Mouse (Mus musculus) lung, embryonic 16.5 days (tissue): ENCODE data around the gene Gm20683. TPM values are rescaled to one million over a fixed set of nuclear protein-coding genes. Genes with fewer than 3 reads are reported as not detected.

Experiments used
- ATAC-seq: fragments of 200-750 bp; cut with Nextera tagmentation; 2 replicates; pipeline ENCODE4 v1.8.0; 2017; ENCODE audit warnings: low read depth, mild to moderate bottlenecking, moderate library complexity
- H3K27ac ChIP-seq: fragments of 300-500 bp; sonication (generic); 2 replicates; pipeline ENCODE4 v1.5.1; 2014; ENCODE audit warnings: mild to moderate bottlenecking, control low read depth, low read length
- H3K27me3 ChIP-seq: fragments of 300-500 bp; sonication (generic); 2 replicates; pipeline ENCODE4 v1.6.1; 2014; ENCODE audit warnings: low read depth, low read length, mixed read lengths; ENCODE audit not compliant: control insufficient read depth, insufficient read depth
- H3K36me3 ChIP-seq: fragments of 300-500 bp; sonication (generic); 2 replicates; pipeline ENCODE4 v1.6.1; 2014; ENCODE audit warnings: low read length; ENCODE audit not compliant: control insufficient read depth, insufficient read depth
- H3K4me1 ChIP-seq: fragments of 300-500 bp; sonication (generic); replicated peaks from 2 replicates; pipeline ENCODE4 v1.6.1; 2014; ENCODE audit warnings: low read length, mixed read lengths; ENCODE audit not compliant: control insufficient read depth, insufficient read depth
- H3K4me2 ChIP-seq: fragments of 300-500 bp; sonication (generic); 2 replicates; pipeline ENCODE4 v1.6.1; 2014; ENCODE audit warnings: low read depth, low read length, control low read depth
- H3K4me3 ChIP-seq: fragments of 300-500 bp; sonication (generic); 2 replicates; pipeline ENCODE4 v1.5.1; 2014; ENCODE audit warnings: mild to moderate bottlenecking, low read length, control low read depth
- H3K9ac ChIP-seq: fragments of 300-500 bp; sonication (generic); 2 replicates; pipeline ENCODE4 v1.6.1; 2014; ENCODE audit warnings: low read length, control low read depth
- H3K9me3 ChIP-seq: fragments of 300-500 bp; sonication (generic); 2 replicates; pipeline ENCODE4 v1.6.1; 2016; ENCODE audit warnings: low read length; ENCODE audit not compliant: control insufficient read depth
- WGBS: fragments of 180-500 bp; shearing (Covaris S2); extraction: QIAGEN DNeasy Blood & Tissue Kit; methylation state at CpG from one replicate; pipeline ENCODE4 v1.1.7; 2014; 5-methylcytosine and 5-hydroxymethylcytosine counted together
- polyA plus RNA-seq: library from polyadenylated mRNA; unstranded; fragments of >200 nt; fragmentation: Nextera tagmentation; extraction: Ambion mirVana; gene quantifications from 2 replicates; pipeline ENCODE4 v1.2.1, GENCODE M21; 2015

Gm20683 gene
- polyA plus RNA-seq, 1 experiment from 2014 or later = 1.9 TPM

DNA sequence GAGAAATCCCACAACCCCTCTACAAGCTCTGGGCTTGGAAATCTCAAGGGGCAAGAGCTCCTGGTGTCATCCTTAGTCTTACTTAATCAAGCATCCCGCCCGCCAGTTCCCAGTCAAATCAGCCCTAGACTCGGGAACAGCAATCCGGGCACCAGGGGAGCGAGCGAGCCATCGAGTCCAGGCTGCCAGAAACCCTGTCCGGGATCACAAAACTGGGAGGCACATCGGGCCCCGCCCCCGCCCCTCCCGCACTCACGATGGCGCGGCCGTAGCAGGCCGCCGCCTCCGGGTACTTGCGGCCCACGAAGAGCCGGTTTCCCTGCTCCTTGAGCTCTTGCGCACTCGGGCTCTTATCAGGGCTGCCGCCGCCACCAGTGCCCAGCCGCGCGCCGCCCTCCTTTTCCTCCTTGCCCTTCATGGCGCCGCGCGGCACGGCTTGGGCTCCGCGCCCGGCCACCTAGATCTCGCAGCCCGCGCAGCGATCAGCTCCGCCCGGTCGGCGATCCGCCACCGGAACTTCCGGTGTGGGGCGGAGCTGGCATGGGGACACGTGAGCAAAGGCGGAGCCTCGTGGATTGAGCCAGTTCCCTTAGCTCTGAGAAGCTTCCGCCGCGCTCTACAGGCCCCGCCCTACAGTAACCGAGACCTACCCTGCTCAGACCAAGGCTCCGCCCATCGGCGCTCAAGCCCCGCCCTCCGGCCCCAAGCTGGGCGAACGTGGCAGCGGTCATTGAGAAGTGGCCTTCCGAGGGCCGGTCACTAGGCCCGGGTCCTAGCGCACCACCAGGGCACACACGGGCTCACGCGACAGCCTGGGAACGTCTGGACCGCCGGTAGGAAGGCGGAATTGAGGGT is 8.9 kb downstream of the Gm20683 start:
- ATAC-seq = peak; percentile 93
- Histone ChIP-seq H3K4me3 (peak overlapping the region; percentile 85), H3K9ac (peak overlapping the region; percentile 90), H3K27ac (peak overlapping the region; percentile 93), H3K27me3 (no peaks in the 10 kb centered on the region), H3K9me3 (no peaks in the 10 kb centered on the region), H3K4me1 (peaks cover 64% of the 10 kb centered on the region), H3K36me3 (peaks cover 14% of the 10 kb centered on the region), H3K4me2 (peak overlapping the region; percentile 91)
- under 1% methylated on average over 75 of the region's 77 CpGs for WGBS

DNA sequence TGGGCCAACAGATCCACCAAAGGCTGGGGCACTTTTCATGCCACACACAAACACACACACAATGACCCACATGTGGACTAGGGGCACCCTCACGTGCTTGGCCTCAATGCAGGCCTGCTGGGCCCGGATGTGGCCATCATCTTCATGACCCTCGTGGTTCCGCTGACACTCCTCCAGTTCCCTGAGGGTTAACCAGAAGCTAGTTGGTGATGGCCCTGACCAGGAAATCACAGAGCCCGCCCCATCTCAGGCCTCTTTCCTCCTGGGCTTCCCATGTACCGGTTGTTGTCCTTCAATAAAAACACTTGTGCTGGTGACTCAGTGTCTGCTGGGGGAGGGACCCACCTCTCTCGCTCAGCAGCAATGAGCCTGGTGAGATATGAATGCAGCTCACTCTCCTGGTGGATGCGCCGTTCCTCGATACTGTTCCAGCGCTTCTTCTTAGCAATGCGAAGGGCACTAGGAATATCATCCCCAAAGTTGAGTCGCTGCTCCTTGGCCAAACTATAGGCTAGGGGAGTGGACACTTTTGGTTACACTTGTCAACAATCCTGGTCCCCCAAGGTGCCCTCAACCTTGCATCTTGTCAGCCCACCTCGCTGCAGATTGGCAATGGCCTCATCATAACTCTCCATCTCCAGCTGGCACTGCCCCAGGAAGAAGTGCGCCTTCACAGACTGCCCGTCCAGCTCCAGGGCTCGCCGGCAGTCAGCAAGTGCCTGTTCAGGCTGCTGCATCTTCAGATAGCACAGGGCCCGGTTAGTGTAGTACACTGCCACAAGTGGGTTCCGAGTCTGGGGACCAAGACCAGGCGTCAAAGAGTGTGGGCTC is 9.9 kb downstream of the Gm20683 start:
- WGBS = 46% methylated on average over 21 of the region's 21 CpGs
- Histone ChIP-seq H3K27me3 (no peaks in the 10 kb centered on the region), H3K36me3 (peaks cover 14% of the 10 kb centered on the region), H3K4me3 (peak overlapping the region; percentile 85), H3K27ac (peak overlapping the region; percentile 89), H3K4me2 (peak overlapping the region; percentile 91), H3K9me3 (no peaks in the 10 kb centered on the region), H3K9ac (peak overlapping the region; percentile 90), H3K4me1 (peaks cover 57% of the 10 kb centered on the region)
- no peak for ATAC-seq

DNA sequence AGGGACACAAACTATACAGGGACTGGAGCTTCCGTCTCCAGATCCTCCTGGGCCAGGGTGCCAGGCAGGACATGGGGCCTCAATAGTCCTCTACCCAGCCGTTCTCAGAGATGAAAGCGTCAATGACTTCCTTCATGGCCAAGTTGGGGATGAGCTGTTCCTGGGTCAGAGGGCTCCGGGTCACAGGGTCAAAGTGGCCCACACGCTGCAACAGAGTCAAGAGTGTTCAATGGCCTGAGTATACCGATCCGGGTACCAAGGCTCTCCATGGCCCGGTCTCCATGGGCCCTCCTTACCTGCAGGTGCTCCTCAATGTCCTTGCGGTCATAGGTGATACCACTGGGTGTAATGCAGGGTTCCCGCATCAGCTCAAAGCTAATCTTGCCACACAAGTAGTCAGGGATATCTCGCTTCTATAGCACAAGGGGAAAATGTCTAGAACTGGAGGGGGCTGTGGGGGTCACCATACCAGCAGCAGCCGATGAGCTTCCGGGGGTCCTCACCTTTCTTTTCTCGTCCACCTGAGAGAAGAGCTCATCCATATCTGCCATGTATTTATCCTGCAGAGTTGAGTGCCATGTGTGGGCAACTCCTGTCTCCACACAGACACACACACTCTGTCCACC is 10.6 kb downstream of the Gm20683 start:
- H3K9me3 ChIP-seq = no peaks in the 10 kb centered on the region
- peak overlapping the region; percentile 91 for H3K4me2 ChIP-seq
- no peak for ATAC-seq
- H3K9ac ChIP-seq = no peak overlapping the region
- peaks cover 51% of the 10 kb centered on the region for H3K4me1 ChIP-seq
- H3K4me3 ChIP-seq = peak overlapping the region; percentile 85; the same call in 1 of the 2 replicates
- no peak overlapping the region for H3K27ac ChIP-seq
- H3K27me3 ChIP-seq = no peaks in the 10 kb centered on the region
- WGBS = 81% methylated on average over 14 of the region's 14 CpGs
- peaks cover 14% of the 10 kb centered on the region for H3K36me3 ChIP-seq

DNA sequence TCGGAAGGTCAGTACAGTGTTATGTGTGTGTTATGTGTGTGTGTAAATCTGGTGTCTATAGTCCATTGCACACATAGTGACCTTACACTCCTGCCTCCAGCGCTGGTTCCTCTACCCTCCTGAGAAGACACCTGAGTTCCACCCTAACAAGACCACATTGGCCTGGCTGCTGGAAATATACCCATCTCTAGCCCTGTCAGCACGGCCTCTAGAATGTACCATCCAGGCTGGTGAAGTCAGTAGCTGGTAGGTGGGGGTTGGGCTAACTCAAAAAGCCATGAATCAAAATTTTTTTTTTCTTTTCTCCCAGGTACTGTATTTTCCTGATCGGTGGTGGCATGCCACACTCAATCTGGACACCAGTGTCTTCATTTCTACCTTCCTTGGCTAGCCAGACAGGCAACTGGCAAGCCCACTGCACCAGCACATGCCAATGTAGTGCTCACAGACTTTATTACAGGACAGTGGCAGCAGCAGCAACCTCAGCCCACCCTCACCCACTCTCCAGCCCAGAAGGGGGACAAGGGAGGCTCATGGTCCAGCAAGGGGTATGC is 11.3 kb downstream of the Gm20683 start:
- WGBS = 82% methylated on average over 4 of the region's 4 CpGs

DNA sequence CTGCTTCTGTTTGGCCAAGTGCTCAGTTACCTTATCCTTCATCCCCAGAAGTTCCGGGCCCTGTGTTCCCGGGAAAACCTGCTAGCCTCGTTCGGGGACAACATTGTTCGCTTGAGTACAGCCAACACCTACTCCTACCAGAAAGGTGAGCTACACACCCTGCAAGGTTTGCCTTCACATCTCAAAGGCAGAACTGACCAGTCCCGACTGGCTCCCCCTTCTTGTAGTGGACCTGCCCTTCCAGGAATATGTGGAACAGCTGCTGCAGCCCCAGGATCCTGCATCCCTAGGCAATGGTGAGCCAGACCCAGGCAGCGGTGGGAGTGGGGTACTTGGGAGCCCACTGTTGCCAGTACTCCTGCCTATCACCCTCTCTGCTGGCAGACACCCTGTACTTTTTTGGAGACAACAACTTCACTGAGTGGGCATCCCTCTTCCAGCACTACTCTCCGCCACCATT is 12.0 kb downstream of the Gm20683 start:
- peak overlapping the region; percentile 72 for H3K4me3 ChIP-seq
- WGBS = 32% methylated on average over 8 of the region's 8 CpGs
- peak overlapping the region; percentile 84 for H3K4me2 ChIP-seq
- ATAC-seq = no peak
- H3K27me3 ChIP-seq = no peaks in the 10 kb centered on the region
- peaks cover 44% of the 10 kb centered on the region for H3K4me1 ChIP-seq
- peak overlapping the region; percentile 85 for H3K9ac ChIP-seq
- peak overlapping the region; percentile 92 for H3K27ac ChIP-seq
- H3K9me3 ChIP-seq = no peaks in the 10 kb centered on the region
- peaks cover 14% of the 10 kb centered on the region for H3K36me3 ChIP-seq

More for the DNA sequence above, 11.3 kb downstream of the Gm20683 start:
- H3K27me3 ChIP-seq = no peaks in the 10 kb centered on the region
- no peak for ATAC-seq
- H3K36me3 ChIP-seq = peaks cover 14% of the 10 kb centered on the region
- H3K27ac ChIP-seq = no peak overlapping the region
- H3K4me2 ChIP-seq = no peak overlapping the region
- H3K4me3 ChIP-seq = no peak overlapping the region
- H3K9me3 ChIP-seq = no peaks in the 10 kb centered on the region
- H3K9ac ChIP-seq = no peak overlapping the region
- peaks cover 45% of the 10 kb centered on the region for H3K4me1 ChIP-seq

DNA sequence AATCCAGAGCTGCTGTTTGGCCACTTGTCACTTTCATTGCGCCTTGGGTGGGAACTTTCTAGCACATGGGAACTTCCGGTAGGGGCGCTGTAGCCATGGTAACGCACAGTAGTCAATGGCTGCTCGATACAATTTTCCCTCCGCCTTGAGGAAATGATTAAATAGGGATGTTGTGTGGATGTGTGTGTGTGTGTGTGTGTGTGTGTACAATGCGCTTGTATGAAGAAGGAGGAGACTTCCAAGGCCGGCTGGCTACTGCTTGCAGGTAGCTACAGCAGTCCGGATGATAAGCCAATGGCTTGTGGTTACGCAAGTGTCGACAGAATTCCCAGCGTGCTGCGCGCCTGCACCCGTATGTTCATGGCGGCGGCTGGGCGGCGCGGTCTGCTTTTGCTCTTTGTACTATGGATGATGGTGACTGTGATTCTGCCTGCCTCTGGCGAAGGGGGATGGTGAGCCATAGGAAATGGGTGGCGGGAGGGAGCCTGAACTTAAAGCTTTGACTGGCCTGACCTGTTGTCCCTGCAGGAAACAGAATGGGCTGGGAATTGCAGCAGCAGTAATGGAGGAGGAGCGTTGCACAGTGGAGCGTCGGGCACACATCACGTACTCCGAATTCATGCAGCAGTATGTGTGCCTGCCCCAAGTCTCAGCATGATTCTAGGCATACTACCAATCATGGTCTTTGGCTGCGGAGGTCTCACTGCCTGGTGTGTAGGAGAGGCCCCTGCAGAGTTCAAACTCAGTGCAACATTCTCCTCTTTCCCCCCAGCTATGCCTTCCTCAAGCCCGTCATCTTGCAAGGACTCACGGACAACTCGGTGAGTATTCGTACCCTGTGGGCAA is 12.6 kb downstream of the Gm20683 start, which contains the start of gene Jmjd8:
TSS of gene Jmjd8 (plus strand) at position 156 of the 846 bp plus-strand sequence.
- Histone ChIP-seq H3K4me3 (peak within 1 kb of the TSS; percentile 72), H3K9me3 (no peaks in the 10 kb centered on the region), H3K27me3 (no peaks in the 10 kb centered on the region), H3K4me1 (peaks cover 44% of the 10 kb centered on the region), H3K4me2 (peak within 1 kb of the TSS; percentile 84), H3K27ac (peak within 1 kb of the TSS; percentile 92), H3K36me3 (peaks cover 14% of the 10 kb centered on the region), H3K9ac (peak within 1 kb of the TSS; percentile 85)
- 0% methylated on average over 32 of the region's 32 CpGs for WGBS
- peak; percentile 23 for ATAC-seq

DNA sequence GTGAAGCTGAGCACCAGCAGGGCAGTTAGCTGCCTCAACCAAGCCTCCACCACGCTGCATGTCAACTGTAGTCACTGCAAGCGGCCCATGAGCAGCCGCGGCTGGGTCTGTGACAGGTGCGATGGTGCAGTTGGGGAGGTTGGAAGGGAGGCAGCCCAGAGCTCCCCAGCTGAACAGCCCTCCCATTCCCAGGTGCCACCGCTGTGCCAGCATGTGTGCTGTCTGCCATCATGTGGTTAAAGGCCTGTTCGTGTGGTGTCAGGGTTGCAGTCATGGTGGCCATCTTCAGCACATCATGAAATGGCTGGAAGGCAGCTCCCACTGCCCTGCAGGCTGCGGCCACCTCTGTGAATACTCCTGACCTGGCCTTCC is 13.4 kb downstream of the Gm20683 start:
- peak overlapping the region; percentile 85 for H3K9ac ChIP-seq
- peaks cover 46% of the 10 kb centered on the region for H3K4me1 ChIP-seq
- H3K9me3 ChIP-seq = no peaks in the 10 kb centered on the region
- ATAC-seq = no peak
- H3K27me3 ChIP-seq = no peaks in the 10 kb centered on the region
- whole genome bisulfite sequencing = 82% methylated on average over 8 of the region's 8 CpGs
- H3K36me3 ChIP-seq = peaks cover 14% of the 10 kb centered on the region
- peak overlapping the region; percentile 72 for H3K4me3 ChIP-seq
- H3K27ac ChIP-seq = peak overlapping the region; percentile 92; the same call in 1 of the 2 replicates
- H3K4me2 ChIP-seq = peak overlapping the region; percentile 84

DNA sequence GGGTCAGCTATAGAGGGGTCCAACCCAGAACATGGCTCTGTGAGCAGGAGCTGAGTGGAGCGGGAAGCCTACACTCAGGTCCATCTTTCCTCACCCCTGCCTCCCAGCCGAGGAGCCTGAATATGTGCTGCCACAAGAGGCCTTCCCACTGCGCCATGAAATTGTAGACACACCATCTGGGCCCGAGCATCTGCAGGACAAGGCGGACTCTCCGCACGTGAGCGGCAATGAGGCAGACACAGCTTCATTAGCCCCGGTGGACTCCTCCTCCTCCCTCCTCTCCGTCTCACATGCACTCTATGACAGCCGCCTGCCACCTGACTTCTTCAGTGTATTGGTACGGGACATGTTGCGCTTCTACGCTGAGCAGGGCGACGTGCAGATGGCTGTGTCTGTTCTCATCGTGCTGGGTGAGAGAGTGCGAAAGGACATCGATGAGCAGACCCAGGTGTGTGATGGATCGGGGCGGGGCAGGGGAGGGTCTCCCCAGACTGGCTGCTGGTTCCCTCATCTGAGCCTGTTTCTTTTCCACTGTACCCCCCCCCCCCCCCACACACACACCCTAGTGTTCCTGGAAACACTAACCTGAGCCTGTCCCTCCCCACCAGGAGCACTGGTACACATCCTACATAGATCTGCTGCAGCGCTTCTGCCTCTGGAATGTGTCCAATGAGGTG is 13.9 kb downstream of the Gm20683 start:
- no peaks in the 10 kb centered on the region for H3K9me3 ChIP-seq
- no peak overlapping the region for H3K27ac ChIP-seq
- WGBS = 89% methylated on average over 22 of the region's 22 CpGs
- H3K36me3 ChIP-seq = peaks cover 14% of the 10 kb centered on the region
- ATAC-seq = no peak
- H3K4me2 ChIP-seq = no peak overlapping the region
- H3K4me3 ChIP-seq = no peak overlapping the region
- peaks cover 46% of the 10 kb centered on the region for H3K4me1 ChIP-seq
- no peaks in the 10 kb centered on the region for H3K27me3 ChIP-seq
- no peak overlapping the region for H3K9ac ChIP-seq
